Mouse (Mus musculus): ENCODE results near the gene Nlrc5. TPM values are rescaled to one million over a fixed set of nuclear protein-coding genes. Genes with fewer than 3 reads are reported as not detected.

Nlrc5 gene
- total and polyA plus RNA-seq, 3 experiments: 0.03 TPM; not detected in 2

GRCm38 (mm10) chr8:94427953-94428352 lies 6.2 kb upstream of the Nlrc5 start:
- no peak for DNase-seq (ENCODE audit: low read depth, low spot score)
- Histone ChIP-seq H3K9ac (ENCODE audit: control insufficient read depth, low read depth, low read length, poor library complexity, severe bottlenecking) (no peak overlapping the region), H3K9me3 (replicated peaks; ENCODE audit: insufficient read depth, low read length) (no peaks in the 10 kb centered on the region), H3K4me3 (ENCODE audit: control insufficient read depth in 1 of 2, insufficient read depth in 1 of 2, low read depth in 2 of 2, low read length in 2 of 2) (no peak overlapping the region), H3K79me2 (ENCODE audit: control insufficient read depth, insufficient read depth, low read length, poor library complexity) (no peaks in the 10 kb centered on the region), H3K27ac (ENCODE audit: control insufficient read depth, low read depth, low read length) (no peak overlapping the region), H3K27me3 (ENCODE audit: control insufficient read depth in 1 of 2, insufficient read depth in 2 of 2, low read length in 2 of 2) (peaks cover 12 to 13% of the 10 kb centered on the region in 2 experiments), H3K4me1 (ENCODE audit: control insufficient read depth in 1 of 2, insufficient read depth in 2 of 2, low read length in 2 of 2) (peaks cover 0 to 2% of the 10 kb centered on the region in 2 experiments; a peak in 2 of 4 replicates), H3K36me3 (ENCODE audit: control insufficient read depth in 1 of 2, insufficient read depth in 2 of 2, low read length in 2 of 2) (peaks cover 0 to 3% of the 10 kb centered on the region in 2 experiments; a peak in 1 of 4 replicates)
- TF ChIP-seq POLR2A (IDR thresholded peaks at IDR 0.05; ENCODE audit: control insufficient read depth in 1 of 2, insufficient read depth in 1 of 2, low read depth in 1 of 2, low read length in 2 of 2, poor library complexity in 1 of 2) (no peak), MAFK (IDR thresholded peaks at IDR 0.05; ENCODE audit: borderline replicate concordance, low read depth, low read length) (no peak), MAX (IDR thresholded peaks at IDR 0.05; ENCODE audit: low read length) (no peak), EP300 (IDR thresholded peaks at IDR 0.05; ENCODE audit: low read depth in 1 of 2, low read length in 2 of 2) (no peak)

DNA sequence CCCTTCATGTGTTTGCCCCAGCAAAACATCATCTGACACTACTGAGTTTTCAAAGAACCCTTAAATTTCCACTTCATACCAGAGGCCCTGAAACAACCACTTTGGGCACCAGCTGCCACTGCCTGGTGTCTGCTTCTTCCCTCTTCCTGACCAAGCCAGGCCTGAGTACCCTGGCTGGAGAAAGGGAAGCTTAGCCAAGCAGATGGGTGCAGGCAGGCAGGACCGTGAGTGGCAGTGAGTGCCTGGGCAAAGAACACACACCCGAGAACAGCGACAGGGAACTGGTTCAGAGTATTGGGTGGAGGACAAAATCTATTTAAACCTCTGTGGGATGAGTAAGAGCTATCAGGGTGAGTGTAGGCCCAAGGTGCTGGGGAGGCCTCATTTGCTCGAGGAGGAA lies 5.7 kb upstream of the Nlrc5 start:
- Histone ChIP-seq H3K27me3 (ENCODE audit: control insufficient read depth in 1 of 2, insufficient read depth in 2 of 2, low read length in 2 of 2) (peaks cover 12 to 13% of the 10 kb centered on the region in 2 experiments), H3K9ac (ENCODE audit: control insufficient read depth, low read depth, low read length, poor library complexity, severe bottlenecking) (no peak overlapping the region), H3K36me3 (ENCODE audit: control insufficient read depth in 1 of 2, insufficient read depth in 2 of 2, low read length in 2 of 2) (peaks cover 0 to 3% of the 10 kb centered on the region in 2 experiments; a peak in 1 of 4 replicates), H3K4me1 (ENCODE audit: control insufficient read depth in 1 of 2, insufficient read depth in 2 of 2, low read length in 2 of 2) (peaks cover 0 to 2% of the 10 kb centered on the region in 2 experiments; a peak in 2 of 4 replicates), H3K27ac (ENCODE audit: control insufficient read depth, low read depth, low read length) (no peak overlapping the region), H3K4me3 (ENCODE audit: control insufficient read depth in 1 of 2, insufficient read depth in 1 of 2, low read depth in 2 of 2, low read length in 2 of 2) (no peak overlapping the region), H3K9me3 (replicated peaks; ENCODE audit: insufficient read depth, low read length) (no peaks in the 10 kb centered on the region), H3K79me2 (ENCODE audit: control insufficient read depth, insufficient read depth, low read length, poor library complexity) (no peaks in the 10 kb centered on the region)
- no peak for DNase-seq (ENCODE audit: low read depth, low spot score)
- TF ChIP-seq E2F4 (IDR thresholded peaks at IDR 0.05; ENCODE audit: borderline replicate concordance, low read depth, low read length): no peak

- no peak for DNase-seq (ENCODE audit: low read depth, low spot score)
- Histone ChIP-seq H3K27ac (ENCODE audit: control insufficient read depth, low read depth, low read length) (no peak overlapping the region), H3K27me3 (ENCODE audit: control insufficient read depth in 1 of 2, insufficient read depth in 2 of 2, low read length in 2 of 2) (peaks cover 12 to 17% of the 10 kb centered on the region in 2 experiments), H3K4me1 (ENCODE audit: control insufficient read depth in 1 of 2, insufficient read depth in 2 of 2, low read length in 2 of 2) (no peaks in the 10 kb centered on the region), H3K79me2 (ENCODE audit: control insufficient read depth, insufficient read depth, low read length, poor library complexity) (no peaks in the 10 kb centered on the region), H3K9ac (ENCODE audit: control insufficient read depth, low read depth, low read length, poor library complexity, severe bottlenecking) (no peak overlapping the region), H3K9me3 (replicated peaks; ENCODE audit: insufficient read depth, low read length) (no peaks in the 10 kb centered on the region), H3K36me3 (ENCODE audit: control insufficient read depth in 1 of 2, insufficient read depth in 2 of 2, low read length in 2 of 2) (peaks cover 0 to 3% of the 10 kb centered on the region in 2 experiments; a peak in 1 of 4 replicates), H3K4me3 (ENCODE audit: control insufficient read depth in 1 of 2, insufficient read depth in 1 of 2, low read depth in 2 of 2, low read length in 2 of 2) (no peak overlapping the region)
- no peak for TF ChIP-seq SMC3 (IDR thresholded peaks at IDR 0.05; ENCODE audit: low read depth, low read length)
- no peak for TF ChIP-seq ELF1 (IDR thresholded peaks at IDR 0.05; ENCODE audit: low read depth, low read length)
- no peak for TF ChIP-seq GABPA (IDR thresholded peaks at IDR 0.05; ENCODE audit: low read depth, low read length)
- no peak for TF ChIP-seq GATA1 (IDR thresholded peaks at IDR 0.05; ENCODE audit: low read depth, low read length)
- TF ChIP-seq RAD21 (IDR thresholded peaks at IDR 0.05; ENCODE audit: low read depth, low read length): no peak
- no peak for TF ChIP-seq UBTF (IDR thresholded peaks at IDR 0.05; ENCODE audit: borderline replicate concordance, insufficient read depth, low read depth, low read length)
Observed at GRCm38 (mm10) chr8:94429376-94429775, 4.8 kb upstream of the Nlrc5 start.
